Mouse (Mus musculus) myocyte (in vitro differentiated cells): ENCODE measurements at regions not wholly inside any gene's neighbourhood (a gene's known extent, or its start where the extent isn't known, plus 50 kb on each side); places are given as distances from the start of the nearest gene placed in this dataset.

Experiments
- E2F4 ChIP-seq: IDR thresholded peaks from one replicate; pipeline ENCODE4 v1.6.1; 2011; ENCODE audit warnings: mild to moderate bottlenecking, control low read depth, moderate library complexity; ENCODE audit not compliant: insufficient read depth
- MAX ChIP-seq: IDR thresholded peaks from one replicate; pipeline ENCODE4 v1.6.1; 2011; ENCODE audit warnings: low read depth, mild to moderate bottlenecking, control low read depth
- POLR2A ChIP-seq: IDR thresholded peaks from one replicate; pipeline ENCODE4 v1.6.1; 2011; ENCODE audit warnings: low read depth, mild to moderate bottlenecking, control low read depth, moderate library complexity; ENCODE audit not compliant: insufficient read length
- POLR2AphosphoS2 ChIP-seq: IDR thresholded peaks from one replicate; pipeline ENCODE4 v1.6.1; 2011; ENCODE audit warnings: low read depth, control low read depth; ENCODE audit not compliant: insufficient read length
- SRF ChIP-seq: IDR thresholded peaks from one replicate; pipeline ENCODE4 v1.6.1; 2011; ENCODE audit warnings: low read depth; ENCODE audit not compliant: control insufficient read depth, insufficient read length
- TCF12 ChIP-seq: IDR thresholded peaks from one replicate; pipeline ENCODE4 v1.6.1; 2011; ENCODE audit warnings: mild to moderate bottlenecking, control low read depth; ENCODE audit not compliant: poor library complexity, insufficient read depth, severe bottlenecking

DNA sequence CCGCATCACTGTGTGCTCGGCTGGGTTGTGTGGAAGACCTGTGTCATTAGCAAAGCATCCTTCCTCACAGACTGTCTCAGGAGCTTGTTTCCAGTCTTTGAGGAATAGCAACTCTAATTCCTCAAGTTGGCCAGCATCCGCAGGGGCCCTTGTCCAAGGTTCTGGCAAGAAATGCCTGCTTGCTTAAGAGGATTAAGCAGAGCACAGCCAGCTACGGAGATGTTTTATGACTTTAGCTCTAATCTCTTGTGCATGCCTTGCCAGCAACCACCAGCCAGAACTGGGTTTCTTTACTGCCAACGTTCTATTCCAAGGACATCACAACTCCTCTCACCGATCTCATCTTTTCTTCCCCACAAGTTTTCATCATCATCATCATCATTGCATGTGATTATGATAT lies 599.0 kb upstream of the Gm19410 start:
- TF ChIP-seq POLR2A: no peak
- no peak for TF ChIP-seq MAX
- TF ChIP-seq SRF: no peak
- no peak for TF ChIP-seq TCF12
- no peak for TF ChIP-seq E2F4
- no peak for TF ChIP-seq POLR2AphosphoS2
